Mouse (Mus musculus) MEL (cell line): ENCODE data around the gene Esrra.

Experiments
- ETS1 ChIP-seq: IDR thresholded peaks from 2 replicates; pipeline ENCODE4 v1.6.1; 2012; ENCODE audit warnings: low read depth, mild to moderate bottlenecking, inconsistent platforms, low read length, improper control_type of control experiment, moderate library complexity
- POLR2A ChIP-seq, 2 experiments: IDR thresholded peaks; 2 replicates each; pipeline ENCODE4 v1.6.1; 2011 to 2012; ENCODE audit warnings: low read length in 2 of 2, mild to moderate bottlenecking in 2 of 2, control low read depth in 1 of 2, improper control_type of control experiment in 1 of 2, low read depth in 1 of 2, moderate library complexity in 1 of 2; ENCODE audit not compliant: control insufficient read depth in 1 of 2, insufficient read depth in 1 of 2, poor library complexity in 1 of 2

GRCm38 (mm10) chr19:6942249-6942691 lies 20.7 kb upstream of the Esrra start, which contains the start of gene Gpr137:
- TF ChIP-seq ETS1 (0 out of 2 replicates have a peak, but pooled peaks have one; percentile 3), POLR2A (IDR thresholded peaks at IDR 0.05; ENCODE audit: control insufficient read depth in 1 of 2, insufficient read depth in 1 of 2, low read depth in 1 of 2, low read length in 2 of 2, poor library complexity in 1 of 2) (peak; percentile 36 to 88; a peak in 2 of 4 replicates)
